Mouse (Mus musculus) layer of hippocampus, adult 11-12 months (tissue): ENCODE data around the gene Gls2.
"Not testable (repeated sequence)": the region's sequence is repeated elsewhere in the genome, so short reads cannot be mapped to it uniquely, and the experiment has no call there.

Experiments used
- DNase-seq: peaks from one replicate; pipeline ENCODE4 v3.0.0; 2022; ENCODE audit warnings: low spot score

Gene Gls2

GRCm38 (mm10) chr10:128194551-128195461 lies 549 bp downstream of the Gls2 start:
- DNase-seq: peak; percentile 52

DNA sequence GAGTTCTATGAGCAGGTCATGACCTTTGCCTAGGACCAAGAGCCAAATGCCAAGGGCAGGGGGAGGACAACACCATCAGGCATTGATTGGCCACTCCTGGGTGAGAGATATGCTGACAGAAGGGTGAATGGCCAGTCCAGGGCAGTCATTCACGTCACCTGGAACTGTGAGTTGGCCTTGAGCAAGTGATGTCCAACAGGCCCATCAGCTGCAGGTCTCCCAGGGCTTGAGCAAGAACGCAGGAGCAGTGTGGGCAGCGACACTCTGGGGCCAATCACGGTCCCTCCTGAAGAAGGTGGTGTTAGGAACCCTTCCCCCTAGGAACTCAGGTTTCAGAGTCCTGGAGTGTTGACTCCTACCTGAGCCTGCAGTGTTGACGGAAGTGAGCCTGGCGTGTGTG lies 7.6 kb downstream of the Gls2 start:
- DNase-seq: no peak

- DNase-seq: no peak
Observed at GRCm38 (mm10) chr10:128204941-128205340, 10.7 kb downstream of the Gls2 start.

DNA sequence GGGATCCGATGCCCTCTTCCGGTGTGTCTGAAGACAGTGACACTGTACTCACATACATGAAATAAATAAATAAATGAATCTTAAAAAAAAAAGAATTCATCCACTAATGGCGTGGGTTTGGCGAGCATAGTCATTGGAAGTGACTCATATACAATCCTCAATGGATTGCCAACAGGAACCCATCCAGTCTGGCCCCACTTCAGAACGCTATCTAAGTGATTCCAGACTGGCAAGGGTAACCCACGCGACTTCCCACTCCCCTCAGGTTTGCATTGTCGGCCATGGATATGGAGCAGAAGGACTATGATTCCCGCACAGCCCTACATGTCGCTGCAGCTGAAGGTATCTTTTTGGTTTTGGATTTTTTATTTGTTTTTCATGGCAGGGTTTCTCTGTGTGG lies 14.1 kb downstream of the Gls2 start:
- peak; percentile 34 for DNase-seq

DNA sequence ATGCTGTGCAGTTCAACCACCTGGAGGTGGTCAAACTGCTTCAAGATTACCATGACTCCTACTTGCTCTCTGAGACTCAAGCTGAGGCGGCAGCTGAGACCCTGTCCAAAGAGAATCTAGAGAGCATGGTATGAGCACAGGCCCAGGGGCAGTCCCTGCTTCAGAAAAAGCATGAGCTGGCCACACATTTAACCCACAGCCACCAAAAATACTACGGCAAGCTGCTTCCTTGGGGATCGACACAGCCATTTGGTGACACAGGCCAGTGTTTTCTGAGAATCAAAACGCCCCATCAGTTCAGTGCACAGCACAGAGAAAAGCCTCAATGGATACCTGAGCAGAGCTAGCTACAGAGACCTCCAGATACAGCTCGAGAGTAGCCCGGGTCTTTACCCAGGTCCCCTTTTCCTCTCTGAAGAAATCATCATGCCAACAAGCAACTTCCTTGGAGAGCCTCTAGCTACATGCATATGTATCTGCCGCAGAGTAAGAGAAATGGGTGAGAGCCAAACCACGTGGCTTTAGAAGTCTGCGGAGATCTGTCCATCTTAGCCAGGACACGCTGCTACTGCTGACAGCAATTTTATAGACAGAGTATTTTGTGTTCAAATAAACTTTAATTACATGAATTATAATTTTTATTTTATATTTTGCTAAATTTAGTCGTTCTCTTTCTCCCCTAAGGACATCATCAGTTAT lies 15.2 kb downstream of the Gls2 start:
- DNase-seq: no peak

- DNase-seq: no peak
Observed at GRCm38 (mm10) chr10:128210131-128210530, 15.9 kb downstream of the Gls2 start.

- no peak for DNase-seq
Observed at GRCm38 (mm10) chr10:128210954-128211353, 16.7 kb downstream of the Gls2 start.

- peak; percentile 90 for DNase-seq
Observed at GRCm38 (mm10) chr10:128211390-128212108, 17.3 kb downstream of the Gls2 start, which contains the start of gene Spryd4. Gene Spryd4 (minus strand): TSS chr10:128211807.

GRCm38 (mm10) chr10:128212148-128212547 lies 17.9 kb downstream of the Gls2 start:
- DNase-seq: no peak

DNA sequence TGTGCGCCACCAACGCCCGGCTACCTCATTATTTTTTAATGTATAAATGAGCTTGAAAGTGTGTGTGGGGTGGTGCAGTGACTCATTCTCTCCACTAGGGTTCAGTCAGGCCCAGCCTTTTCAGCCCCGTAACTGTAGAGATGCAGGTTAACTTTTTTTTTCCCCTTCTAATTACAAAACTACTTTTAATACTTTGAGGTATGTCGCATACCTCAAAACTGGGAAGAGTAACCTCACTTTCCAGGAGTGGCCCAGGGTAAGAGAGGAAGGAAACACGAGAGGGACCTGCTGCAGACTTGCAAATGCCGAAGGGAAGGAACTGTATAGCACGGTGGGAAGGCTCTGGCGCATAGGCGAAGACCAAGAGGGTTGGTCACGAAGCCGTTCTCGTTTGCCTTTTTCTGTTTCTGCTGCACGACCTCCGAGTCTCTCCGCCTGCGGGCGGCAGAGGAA lies 18.6 kb downstream of the Gls2 start:
- DNase-seq: peak; percentile 71

- not testable (repeated sequence) for DNase-seq
Observed at GRCm38 (mm10) chr10:128214112-128214511, 19.9 kb downstream of the Gls2 start.

GRCm38 (mm10) chr10:128214981-128215380 lies 20.7 kb downstream of the Gls2 start:
- DNase-seq: no peak

DNA sequence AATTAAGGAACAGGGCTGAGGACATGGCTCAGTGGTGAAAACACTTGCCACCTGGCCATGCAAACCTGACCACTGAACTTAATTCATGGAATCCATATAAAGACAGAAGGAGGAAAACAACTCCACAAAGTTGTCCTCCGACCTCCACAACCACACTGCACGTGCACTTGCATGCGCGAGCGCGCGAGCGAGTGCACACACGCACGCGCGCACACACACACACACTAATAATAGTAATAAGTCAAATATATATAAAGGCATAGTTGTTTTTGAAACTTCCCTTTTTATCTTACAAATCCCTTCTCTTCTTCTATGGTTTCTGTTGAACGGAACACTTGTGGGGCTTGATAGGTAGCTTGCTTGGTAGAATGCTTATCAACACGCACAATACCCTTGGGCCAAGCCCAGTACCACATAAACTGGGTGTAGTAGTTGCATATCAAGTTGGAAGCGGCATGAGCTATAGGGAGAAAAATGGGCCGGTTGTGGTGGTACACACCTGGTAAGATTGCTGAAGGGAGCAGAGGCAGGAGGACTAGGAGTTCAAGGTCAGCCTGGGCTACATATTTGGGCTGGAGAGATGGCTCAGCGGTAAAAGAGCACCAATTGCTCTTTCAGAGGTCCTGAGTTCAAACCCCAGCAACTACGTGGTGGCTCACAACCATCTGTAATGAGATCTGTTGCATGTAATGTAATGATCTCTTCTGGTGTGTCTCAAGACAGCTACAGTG lies 24.3 kb downstream of the Gls2 start:
- no peak for DNase-seq

GRCm38 (mm10) chr10:128221533-128222286 lies 27.5 kb downstream of the Gls2 start:
- DNase-seq: no peak

DNA sequence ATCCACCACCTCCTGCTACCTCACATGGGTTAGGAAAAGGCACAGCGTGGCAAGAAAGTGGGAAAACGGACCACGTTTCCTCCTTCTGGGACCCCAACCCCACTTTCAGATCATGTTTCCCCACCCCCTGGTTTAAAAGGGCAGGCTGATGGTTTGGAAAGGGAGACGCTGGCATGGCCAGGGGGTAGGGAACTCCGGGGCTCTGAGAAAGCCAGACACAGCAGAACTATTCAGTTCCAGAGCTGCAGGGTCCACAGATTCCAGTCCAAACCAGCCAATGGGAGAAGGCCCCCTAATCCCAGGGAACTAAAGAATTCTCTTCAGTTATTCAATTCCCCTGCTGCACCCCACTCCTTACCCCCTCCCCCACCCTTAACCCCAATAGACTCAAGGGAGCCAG lies 30.8 kb downstream of the Gls2 start:
- DNase-seq: no peak

DNA sequence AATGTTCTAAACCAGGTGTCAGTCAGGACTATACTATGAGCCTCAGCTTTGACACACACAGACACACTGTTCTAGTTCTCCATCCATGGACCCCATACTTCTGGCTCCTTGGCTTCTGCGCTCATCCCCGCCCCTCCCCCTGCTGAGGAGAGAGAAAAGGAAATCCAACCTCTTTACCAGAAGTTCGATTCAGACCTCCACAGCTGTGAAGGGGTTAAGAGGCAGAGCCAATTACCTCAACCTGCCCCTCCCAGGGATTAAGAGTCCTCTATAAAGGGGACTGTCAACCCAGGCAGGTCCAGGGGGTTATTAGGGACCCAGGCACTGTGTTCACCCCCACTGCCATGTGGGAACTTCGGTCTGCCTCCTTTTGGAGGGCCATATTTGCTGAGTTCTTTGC lies 31.3 kb downstream of the Gls2 start, which contains the start of gene Mip:
Gene Mip, plus strand, starts transcription at position 301 of the 400 bp plus-strand sequence.
- DNase-seq: no peak

- no peak for DNase-seq
Observed at GRCm38 (mm10) chr10:128227592-128227991, 33.3 kb downstream of the Gls2 start.

- no peak for DNase-seq
Observed at GRCm38 (mm10) chr10:128228009-128228408, 33.8 kb downstream of the Gls2 start.

GRCm38 (mm10) chr10:128230582-128230981 lies 36.3 kb downstream of the Gls2 start:
- no peak for DNase-seq

DNA sequence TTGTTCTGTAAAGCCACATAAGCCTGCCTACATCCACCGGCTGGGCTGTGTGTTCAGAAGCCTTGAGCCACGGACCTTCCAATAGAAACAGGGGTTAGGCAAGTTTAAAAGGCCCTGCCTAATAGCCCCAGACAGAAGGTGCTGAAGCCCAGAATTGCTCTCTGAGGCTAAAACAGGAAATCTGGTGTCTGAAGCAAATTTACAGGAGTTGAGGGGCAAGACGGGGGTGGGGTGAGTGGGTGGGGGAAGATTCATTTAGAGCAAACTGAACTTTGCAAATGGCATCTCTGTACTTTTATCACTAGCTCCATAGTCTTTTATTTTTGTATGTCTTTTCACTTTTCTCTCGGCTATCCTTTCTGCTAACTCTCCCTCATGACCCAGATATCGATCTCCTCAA lies 36.9 kb downstream of the Gls2 start:
- no peak for DNase-seq
